Mouse (Mus musculus): ENCODE data around the gene Frmd6. TPM values are rescaled to one million over a fixed set of nuclear protein-coding genes. Genes with fewer than 3 reads are reported as not detected.

Frmd6 gene
- polyA plus RNA-seq, 1 experiment from 2014 or later, result 3.1 TPM

- Histone ChIP-seq H3K4me1 (replicated peaks) (no peaks in the 10 kb centered on the region), H3K4me2 (no peak overlapping the region), H3K27ac (replicated peaks) (no peak overlapping the region), H3K9ac (no peak overlapping the region), H3K27me3 (no peaks in the 10 kb centered on the region), H3K36me3 (replicated peaks) (0 out of 2 replicates have a peak, but pooled peaks cover 2% of the 10 kb centered on the region), H3K9me3 (replicated peaks) (no peaks in the 10 kb centered on the region), H3K4me3 (replicated peaks) (no peak overlapping the region)
- no peak for ATAC-seq (ENCODE audit: insufficient read depth)
- 50% methylated on average over 9 of the region's 9 CpGs for WGBS (ENCODE audit: insufficient replicate concordance)
Observed at GRCm38 (mm10) chr12:70880396-70880975, 55.2 kb downstream of the Frmd6 start.

GRCm38 (mm10) chr12:70881340-70881739 is 56.0 kb downstream of the Frmd6 start:
- Histone ChIP-seq H3K9ac (no peak overlapping the region), H3K4me2 (no peak overlapping the region), H3K36me3 (replicated peaks) (0 out of 2 replicates have a peak, but pooled peaks cover 5% of the 10 kb centered on the region), H3K9me3 (replicated peaks) (no peaks in the 10 kb centered on the region), H3K4me3 (replicated peaks) (no peak overlapping the region), H3K27me3 (no peaks in the 10 kb centered on the region), H3K4me1 (replicated peaks) (no peaks in the 10 kb centered on the region), H3K27ac (replicated peaks) (no peak overlapping the region)
- ATAC-seq (ENCODE audit: insufficient read depth), result no peak
- 67% methylated on average over 12 of the region's 12 CpGs for WGBS (ENCODE audit: insufficient replicate concordance)

GRCm38 (mm10) chr12:70881854-70882253 is 56.5 kb downstream of the Frmd6 start:
- H3K9me3 ChIP-seq (replicated peaks), result no peaks in the 10 kb centered on the region
- ATAC-seq (ENCODE audit: insufficient read depth), result no peak
- 84% methylated on average over 4 of the region's 4 CpGs for WGBS (ENCODE audit: insufficient replicate concordance)
- no peak overlapping the region for H3K27ac ChIP-seq (replicated peaks)
- no peak overlapping the region for H3K4me3 ChIP-seq (replicated peaks)
- 0 out of 2 replicates have a peak, but pooled peaks cover 5% of the 10 kb centered on the region for H3K36me3 ChIP-seq (replicated peaks)
- H3K27me3 ChIP-seq, result no peaks in the 10 kb centered on the region
- no peaks in the 10 kb centered on the region for H3K4me1 ChIP-seq (replicated peaks)
- no peak overlapping the region for H3K4me2 ChIP-seq
- no peak overlapping the region for H3K9ac ChIP-seq

GRCm38 (mm10) chr12:70883141-70883540 is 57.8 kb downstream of the Frmd6 start:
- no peak overlapping the region for H3K9ac ChIP-seq
- H3K36me3 ChIP-seq (replicated peaks), result 0 out of 2 replicates have a peak, but pooled peaks cover 5% of the 10 kb centered on the region
- H3K4me1 ChIP-seq (replicated peaks), result no peaks in the 10 kb centered on the region
- H3K27ac ChIP-seq (replicated peaks), result no peak overlapping the region
- WGBS (ENCODE audit: insufficient replicate concordance), result 75% methylated on average over 14 of the region's 14 CpGs
- no peaks in the 10 kb centered on the region for H3K9me3 ChIP-seq (replicated peaks)
- H3K27me3 ChIP-seq, result no peaks in the 10 kb centered on the region
- H3K4me2 ChIP-seq, result no peak overlapping the region
- no peak overlapping the region for H3K4me3 ChIP-seq (replicated peaks)
- no peak for ATAC-seq (ENCODE audit: insufficient read depth)

GRCm38 (mm10) chr12:70884113-70884512 is 58.8 kb downstream of the Frmd6 start:
- Histone ChIP-seq H3K9ac (no peak overlapping the region), H3K27me3 (no peaks in the 10 kb centered on the region), H3K4me2 (no peak overlapping the region), H3K27ac (replicated peaks) (no peak overlapping the region), H3K4me3 (replicated peaks) (no peak overlapping the region), H3K9me3 (replicated peaks) (no peaks in the 10 kb centered on the region), H3K4me1 (replicated peaks) (no peaks in the 10 kb centered on the region), H3K36me3 (replicated peaks) (0 out of 2 replicates have a peak, but pooled peaks cover 5% of the 10 kb centered on the region)
- ATAC-seq (ENCODE audit: insufficient read depth), result no peak
- WGBS (ENCODE audit: insufficient replicate concordance), result 80% methylated on average over 7 of the region's 7 CpGs

- WGBS (ENCODE audit: insufficient replicate concordance), result 70% methylated on average over 6 of the region's 6 CpGs
- Histone ChIP-seq H3K27ac (replicated peaks) (no peak overlapping the region), H3K4me2 (no peak overlapping the region), H3K36me3 (replicated peaks) (0 out of 2 replicates have a peak, but pooled peaks cover 5% of the 10 kb centered on the region), H3K9ac (no peak overlapping the region), H3K27me3 (no peaks in the 10 kb centered on the region), H3K4me1 (replicated peaks) (no peaks in the 10 kb centered on the region), H3K4me3 (replicated peaks) (no peak overlapping the region), H3K9me3 (replicated peaks) (no peaks in the 10 kb centered on the region)
- ATAC-seq (ENCODE audit: insufficient read depth), result no peak
Observed at GRCm38 (mm10) chr12:70884973-70885372, 59.7 kb downstream of the Frmd6 start.

GRCm38 (mm10) chr12:70885576-70885975 is 60.3 kb downstream of the Frmd6 start:
- H3K9me3 ChIP-seq (replicated peaks), result no peaks in the 10 kb centered on the region
- H3K27ac ChIP-seq (replicated peaks), result no peak overlapping the region
- no peaks in the 10 kb centered on the region for H3K4me1 ChIP-seq (replicated peaks)
- H3K27me3 ChIP-seq, result no peaks in the 10 kb centered on the region
- H3K9ac ChIP-seq, result no peak overlapping the region
- 0 out of 2 replicates have a peak, but pooled peaks cover 5% of the 10 kb centered on the region for H3K36me3 ChIP-seq (replicated peaks)
- no peak for ATAC-seq (ENCODE audit: insufficient read depth)
- H3K4me3 ChIP-seq (replicated peaks), result no peak overlapping the region
- WGBS (ENCODE audit: insufficient replicate concordance), result 25% methylated on average over 10 of the region's 10 CpGs
- no peak overlapping the region for H3K4me2 ChIP-seq

GRCm38 (mm10) chr12:70890405-70890804 is 65.1 kb downstream of the Frmd6 start:
- Histone ChIP-seq H3K9ac (no peak overlapping the region), H3K9me3 (replicated peaks) (no peaks in the 10 kb centered on the region), H3K36me3 (replicated peaks) (0 out of 2 replicates have a peak, but pooled peaks cover 2% of the 10 kb centered on the region), H3K27me3 (no peaks in the 10 kb centered on the region), H3K4me3 (replicated peaks) (no peak overlapping the region), H3K4me1 (replicated peaks) (no peaks in the 10 kb centered on the region), H3K4me2 (no peak overlapping the region), H3K27ac (replicated peaks) (no peak overlapping the region)
- no peak for ATAC-seq (ENCODE audit: insufficient read depth)
- WGBS (ENCODE audit: insufficient replicate concordance), result 71% methylated on average over 5 of the region's 5 CpGs

- WGBS (ENCODE audit: insufficient replicate concordance), result 76% methylated on average over 8 of the region's 8 CpGs
- H3K4me1 ChIP-seq (replicated peaks), result no peaks in the 10 kb centered on the region
- H3K9me3 ChIP-seq (replicated peaks), result no peaks in the 10 kb centered on the region
Observed at GRCm38 (mm10) chr12:70890874-70891470, 65.7 kb downstream of the Frmd6 start.

GRCm38 (mm10) chr12:70895275-70895674 is 70.0 kb downstream of the Frmd6 start:
- Histone ChIP-seq H3K27me3 (no peaks in the 10 kb centered on the region), H3K9me3 (replicated peaks) (no peaks in the 10 kb centered on the region), H3K27ac (replicated peaks) (no peak overlapping the region), H3K4me3 (replicated peaks) (no peak overlapping the region), H3K4me1 (replicated peaks) (no peaks in the 10 kb centered on the region), H3K9ac (no peak overlapping the region), H3K36me3 (replicated peaks) (no peaks in the 10 kb centered on the region), H3K4me2 (no peak overlapping the region)
- ATAC-seq (ENCODE audit: insufficient read depth), result no peak
- WGBS (ENCODE audit: insufficient replicate concordance), result 74% methylated on average over 7 of the region's 7 CpGs

More at GRCm38 (mm10) chr12:70890874-70891470, 65.7 kb downstream of the Frmd6 start:
- no peak for ATAC-seq (ENCODE audit: insufficient read depth)
- Histone ChIP-seq H3K9ac (no peak overlapping the region), H3K4me2 (no peak overlapping the region), H3K36me3 (replicated peaks) (no peaks in the 10 kb centered on the region), H3K27ac (replicated peaks) (no peak overlapping the region), H3K27me3 (no peaks in the 10 kb centered on the region), H3K4me3 (replicated peaks) (no peak overlapping the region)

GRCm38 (mm10) chr12:70896068-70896467 is 70.8 kb downstream of the Frmd6 start:
- no peak overlapping the region for H3K4me2 ChIP-seq
- H3K36me3 ChIP-seq (replicated peaks), result no peaks in the 10 kb centered on the region
- no peaks in the 10 kb centered on the region for H3K4me1 ChIP-seq (replicated peaks)
- H3K4me3 ChIP-seq (replicated peaks), result no peak overlapping the region
- no peak for ATAC-seq (ENCODE audit: insufficient read depth)
- H3K27me3 ChIP-seq, result no peaks in the 10 kb centered on the region
- WGBS (ENCODE audit: insufficient replicate concordance), result 79% methylated on average over 10 of the region's 10 CpGs
- H3K27ac ChIP-seq (replicated peaks), result no peak overlapping the region
- no peaks in the 10 kb centered on the region for H3K9me3 ChIP-seq (replicated peaks)
- no peak overlapping the region for H3K9ac ChIP-seq
